Mouse (Mus musculus) stomach, postnatal 0 days (tissue): ENCODE results near the gene Prima1.

Source experiments
- CTCF ChIP-seq: IDR thresholded peaks from 2 replicates; pipeline ENCODE4 v1.5.1; 2016; ENCODE audit warnings: antibody characterized with exemption, low read depth, mild to moderate bottlenecking, moderate library complexity
- EP300 ChIP-seq: optimal IDR thresholded peaks from 2 replicates; pipeline ENCODE3; 2016; ENCODE audit warnings: antibody characterized with exemption

- TF ChIP-seq EP300 (no peak), CTCF (no peak)
Measured at GRCm38 (mm10) chr12:103160721-103161120, 81.2 kb downstream of the Prima1 start.
